Mouse (Mus musculus) myocyte (in vitro differentiated cells): ENCODE data around the gene Lmo2. TPM values are rescaled to one million over a fixed set of nuclear protein-coding genes. Genes with fewer than 3 reads are reported as not detected.

Experiments
- H3K27me3 ChIP-seq: one replicate; pipeline ENCODE4 v1.6.1; 2011; ENCODE audit not compliant: control insufficient read depth, insufficient read depth, insufficient read length
- H3K36me3 ChIP-seq: one replicate; pipeline ENCODE4 v1.6.1; 2011; ENCODE audit not compliant: control insufficient read depth, insufficient read depth
- H3K4me2 ChIP-seq: one replicate; pipeline ENCODE4 v1.6.1; 2011; ENCODE audit warnings: low read depth, control low read depth
- H3K4me3 ChIP-seq: one replicate; pipeline ENCODE4 v1.5.1; 2011; ENCODE audit warnings: mild to moderate bottlenecking, control low read depth, moderate library complexity
- H3K79me2 ChIP-seq: one replicate; pipeline ENCODE4 v1.6.1; 2011; ENCODE audit not compliant: control insufficient read depth, insufficient read depth
- H3ac ChIP-seq: one replicate; pipeline ENCODE4 v1.6.1; 2011; ENCODE audit not compliant: control insufficient read depth, insufficient read length
- CEBPB ChIP-seq: IDR thresholded peaks from 2 replicates; pipeline ENCODE4 v1.6.1; 2011; ENCODE audit warnings: mild to moderate bottlenecking, moderate library complexity; ENCODE audit not compliant: poor library complexity, insufficient read depth, severe bottlenecking
- E2F4 ChIP-seq: IDR thresholded peaks from one replicate; pipeline ENCODE4 v1.6.1; 2011; ENCODE audit warnings: mild to moderate bottlenecking, control low read depth, moderate library complexity; ENCODE audit not compliant: insufficient read depth
- MAX ChIP-seq: IDR thresholded peaks from one replicate; pipeline ENCODE4 v1.6.1; 2011; ENCODE audit warnings: low read depth, mild to moderate bottlenecking, control low read depth
- MYOD1 ChIP-seq, 3 experiments: IDR thresholded peaks; one replicate each; pipeline ENCODE4 v1.6.1; 2011; ENCODE audit warnings: control low read depth in 2 of 3, low read depth in 2 of 3, mild to moderate bottlenecking in 2 of 3, moderate library complexity in 1 of 3; ENCODE audit not compliant: insufficient read length in 2 of 3, control insufficient read depth in 1 of 3
- MYOG ChIP-seq, 3 experiments: IDR thresholded peaks; one replicate each; pipeline ENCODE4 v1.6.1; 2011; ENCODE audit warnings: control low read depth in 2 of 3, low read depth in 2 of 3, mild to moderate bottlenecking in 2 of 3; ENCODE audit not compliant: insufficient read length in 2 of 3, control insufficient read depth in 1 of 3, insufficient read depth in 1 of 3
- POLR2A ChIP-seq: IDR thresholded peaks from one replicate; pipeline ENCODE4 v1.6.1; 2011; ENCODE audit warnings: low read depth, mild to moderate bottlenecking, control low read depth, moderate library complexity; ENCODE audit not compliant: insufficient read length
- POLR2AphosphoS2 ChIP-seq: IDR thresholded peaks from one replicate; pipeline ENCODE4 v1.6.1; 2011; ENCODE audit warnings: low read depth, control low read depth; ENCODE audit not compliant: insufficient read length
- REST ChIP-seq: IDR thresholded peaks from one replicate; pipeline ENCODE4 v1.6.1; 2011; ENCODE audit warnings: mild to moderate bottlenecking, control low read depth, moderate library complexity; ENCODE audit not compliant: insufficient read depth, insufficient read length
- SRF ChIP-seq: IDR thresholded peaks from one replicate; pipeline ENCODE4 v1.6.1; 2011; ENCODE audit warnings: low read depth; ENCODE audit not compliant: control insufficient read depth, insufficient read length
- TCF12 ChIP-seq: IDR thresholded peaks from one replicate; pipeline ENCODE4 v1.6.1; 2011; ENCODE audit warnings: mild to moderate bottlenecking, control low read depth; ENCODE audit not compliant: poor library complexity, insufficient read depth, severe bottlenecking
- TCF3 ChIP-seq: IDR thresholded peaks from one replicate; pipeline ENCODE4 v1.6.1; 2011; ENCODE audit warnings: low read depth, control low read depth; ENCODE audit not compliant: insufficient read length
- USF1 ChIP-seq: IDR thresholded peaks from one replicate; pipeline ENCODE4 v1.6.1; 2011; ENCODE audit warnings: low read depth, mild to moderate bottlenecking, control low read depth, moderate library complexity
- polyA plus RNA-seq: library from polyadenylated mRNA; unstranded; fragments of >200 nt; fragmentation: generic; extraction: Trizol; gene quantifications from one replicate; pipeline ENCODE4 v1.2.1, GENCODE M21; 2012; ENCODE audit warnings: missing spikeins

Gene Lmo2
- polyA plus RNA-seq, result 0.11 TPM

DNA sequence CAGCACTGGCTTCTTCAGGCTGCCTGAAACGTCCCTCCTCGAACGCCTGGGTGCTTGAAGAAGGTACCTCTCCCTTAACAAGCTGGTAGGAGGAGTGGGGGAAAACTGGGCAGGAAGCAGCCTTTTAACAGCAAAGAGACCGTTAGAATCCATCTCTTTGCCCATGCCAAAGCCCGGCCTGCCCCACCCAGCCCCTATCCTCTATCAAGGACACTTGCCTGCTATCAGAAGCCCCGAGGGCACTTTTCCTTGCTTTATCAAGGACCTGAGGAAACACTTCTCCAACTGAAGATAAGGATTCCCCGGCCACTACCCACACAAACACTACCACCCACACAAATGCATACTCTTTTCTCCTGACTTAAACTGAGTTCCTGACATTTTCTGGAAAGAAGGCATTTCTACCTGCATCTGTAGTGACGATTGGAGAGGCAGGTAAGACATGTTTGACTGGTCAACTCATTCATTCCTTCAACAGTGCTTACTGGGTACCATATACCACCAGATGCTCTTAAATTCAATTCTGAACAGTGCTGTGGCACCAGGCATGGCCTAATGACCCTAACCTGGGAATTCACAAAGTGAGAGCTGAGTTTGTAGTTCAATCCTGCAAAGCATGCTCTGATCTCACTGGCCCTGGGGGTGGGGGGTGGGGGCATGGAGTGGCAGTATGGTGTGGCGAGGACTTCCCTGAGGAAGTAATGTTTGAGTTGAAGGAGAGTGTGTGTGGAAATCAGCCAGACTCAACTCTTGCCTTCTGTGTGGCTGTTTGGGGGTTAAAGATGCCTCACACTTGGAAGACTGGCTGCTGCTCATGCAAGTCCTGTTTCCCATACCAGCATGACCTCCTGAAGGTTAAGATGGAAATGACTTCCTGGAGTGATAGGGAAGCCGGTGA, at the start of gene Lmo2:
TSS of gene Lmo2 (plus strand) at position 338 of the 898 bp plus-strand sequence.
- peaks cover 73% of the 10 kb centered on the region for H3K27me3 ChIP-seq
- no peak for TF ChIP-seq TCF12
- TF ChIP-seq MYOG (IDR thresholded peaks at IDR 0.05; ENCODE audit: control insufficient read depth in 1 of 3, insufficient read depth in 1 of 3, insufficient read length in 2 of 3, low read depth in 2 of 3), result no peak
- TF ChIP-seq MYOD1 (IDR thresholded peaks at IDR 0.05; ENCODE audit: control insufficient read depth in 1 of 3, insufficient read length in 2 of 3, low read depth in 2 of 3), result no peak
- TF ChIP-seq MAX, result no peak
- TF ChIP-seq SRF, result no peak
- TF ChIP-seq REST, result no peak
- TF ChIP-seq POLR2AphosphoS2, result no peak
- no peak for TF ChIP-seq E2F4
- no peak for TF ChIP-seq POLR2A
- TF ChIP-seq TCF3, result no peak
- no peak for TF ChIP-seq USF1
- no peak for TF ChIP-seq CEBPB
- no peaks in the 10 kb centered on the region for H3K36me3 ChIP-seq
- H3ac ChIP-seq, result no peak within 1 kb of the TSS
- H3K4me3 ChIP-seq, result no peak within 1 kb of the TSS
- no peak within 1 kb of the TSS for H3K4me2 ChIP-seq
- H3K79me2 ChIP-seq, result no peaks in the 10 kb centered on the region

DNA sequence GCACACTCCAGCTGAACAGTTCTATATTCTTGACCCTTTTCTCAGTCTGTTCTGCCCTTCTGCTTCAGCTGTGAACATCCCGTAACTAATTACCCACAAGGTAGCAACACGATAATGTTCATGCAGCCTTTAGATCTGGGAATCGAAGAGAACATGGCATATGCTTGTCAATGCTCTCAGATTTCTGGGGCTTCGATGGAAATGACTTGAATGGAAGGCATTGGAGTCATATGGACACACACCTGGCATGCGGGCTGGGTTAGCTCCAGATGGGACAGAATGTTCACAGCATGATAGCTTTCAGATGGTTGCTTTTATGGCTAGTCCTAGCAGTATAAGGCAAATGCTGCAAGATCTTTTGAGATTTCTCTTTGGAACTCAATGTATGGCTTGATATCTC, 47.2 kb upstream of the Lmo2 start:
- Histone ChIP-seq H3K79me2 (no peaks in the 10 kb centered on the region), H3K4me3 (no peak overlapping the region), H3ac (no peak overlapping the region), H3K36me3 (no peaks in the 10 kb centered on the region), H3K27me3 (peaks cover 45% of the 10 kb centered on the region), H3K4me2 (no peak overlapping the region)
- TF ChIP-seq REST (no peak), MAX (no peak), USF1 (no peak)

DNA sequence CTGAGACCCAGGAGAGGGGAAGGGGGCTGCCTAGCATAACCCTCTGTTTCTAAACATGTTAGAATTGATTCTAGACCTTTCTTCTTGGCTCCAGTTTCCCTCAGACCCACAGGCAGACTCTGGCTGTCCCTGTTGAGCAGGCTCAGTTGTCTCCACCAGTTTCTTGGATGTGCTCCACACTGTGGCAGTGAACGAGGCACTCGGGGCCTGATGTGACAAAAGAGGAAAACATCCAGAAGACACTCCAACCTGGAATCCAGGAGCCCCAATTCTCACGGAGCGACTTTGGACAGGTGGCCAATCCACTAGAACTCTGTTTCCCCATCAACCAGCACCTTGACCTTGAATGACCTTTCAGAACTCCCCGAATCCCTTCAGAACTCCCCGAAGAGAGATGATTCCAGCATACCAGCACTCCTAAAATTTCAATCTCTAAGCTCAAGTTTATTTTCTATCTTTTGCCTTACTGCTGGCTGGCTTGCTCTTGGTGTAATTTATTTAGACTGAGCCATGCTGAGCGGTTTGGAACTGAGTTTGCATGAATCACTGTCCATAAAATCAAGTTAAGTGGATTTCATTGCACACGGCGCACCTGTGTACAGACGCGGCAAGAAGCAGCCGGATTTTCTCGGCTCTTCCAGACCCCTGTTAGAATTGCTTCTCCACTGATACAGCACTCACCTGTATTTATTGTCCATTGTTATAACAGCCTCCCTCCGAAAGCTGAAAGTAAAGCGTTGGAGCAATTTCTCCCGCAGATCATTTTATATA, 45.1 kb upstream of the Lmo2 start:
- no peaks in the 10 kb centered on the region for H3K36me3 ChIP-seq
- H3K4me2 ChIP-seq, result no peak overlapping the region
- H3K4me3 ChIP-seq, result no peak overlapping the region
- H3ac ChIP-seq, result no peak overlapping the region
- peaks cover 36% of the 10 kb centered on the region for H3K27me3 ChIP-seq
- H3K79me2 ChIP-seq, result no peaks in the 10 kb centered on the region
- no peak for TF ChIP-seq MAX
- TF ChIP-seq USF1, result no peak
- TF ChIP-seq SRF, result no peak

DNA sequence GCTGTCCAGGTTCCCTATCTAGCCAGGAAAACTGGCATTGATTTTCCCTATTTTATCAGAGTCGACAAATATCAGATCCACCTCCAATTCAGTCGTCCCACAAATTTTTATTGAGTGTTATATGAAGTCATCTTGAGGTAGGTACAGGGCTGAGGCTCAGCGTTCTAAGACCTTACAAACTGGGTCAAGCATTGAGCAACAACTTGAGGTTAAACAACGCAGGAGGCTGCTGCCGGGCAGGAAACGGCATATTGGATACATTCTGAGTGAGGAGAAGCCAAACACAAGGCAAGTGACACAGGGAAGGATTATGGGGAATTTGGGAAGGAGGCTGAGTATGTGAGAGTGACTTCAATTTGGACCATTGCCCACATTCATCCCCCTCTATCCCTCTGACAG, 44.5 kb upstream of the Lmo2 start:
- no peak overlapping the region for H3K4me3 ChIP-seq
- H3K79me2 ChIP-seq, result no peaks in the 10 kb centered on the region
- H3ac ChIP-seq, result no peak overlapping the region
- H3K4me2 ChIP-seq, result no peak overlapping the region
- no peaks in the 10 kb centered on the region for H3K36me3 ChIP-seq
- TF ChIP-seq REST (no peak), POLR2AphosphoS2 (no peak), MYOD1 (IDR thresholded peaks at IDR 0.05; ENCODE audit: control insufficient read depth in 1 of 3, insufficient read length in 2 of 3, low read depth in 2 of 3) (no peak), POLR2A (no peak), TCF12 (no peak), CEBPB (no peak), MAX (no peak), USF1 (no peak), SRF (no peak), E2F4 (no peak), TCF3 (no peak), MYOG (IDR thresholded peaks at IDR 0.05; ENCODE audit: control insufficient read depth in 1 of 3, insufficient read depth in 1 of 3, insufficient read length in 2 of 3, low read depth in 2 of 3) (no peak)
- H3K27me3 ChIP-seq, result peaks cover 36% of the 10 kb centered on the region

DNA sequence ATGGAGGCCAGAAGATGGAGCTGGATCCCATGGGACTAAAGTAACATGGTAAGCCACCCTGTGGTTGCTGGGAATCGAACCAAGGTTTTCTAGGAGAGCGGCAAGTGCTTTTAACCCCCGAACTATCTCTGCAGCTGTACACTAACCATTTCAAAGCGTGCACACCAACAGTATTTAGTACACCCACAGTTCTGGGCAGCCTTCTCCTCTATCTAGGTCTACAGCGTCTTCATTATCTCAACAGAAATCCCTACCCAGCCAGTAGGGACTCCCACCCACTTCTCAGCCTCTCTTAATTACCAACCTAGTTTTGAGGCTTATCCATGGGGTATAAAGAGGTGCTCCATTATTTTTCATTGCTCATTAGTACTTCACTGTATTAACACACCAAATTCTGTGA, 41.7 kb upstream of the Lmo2 start:
- H3K27me3 ChIP-seq, result peaks cover 18% of the 10 kb centered on the region
- H3K79me2 ChIP-seq, result no peaks in the 10 kb centered on the region
- H3K36me3 ChIP-seq, result no peaks in the 10 kb centered on the region
- no peak overlapping the region for H3K4me3 ChIP-seq
- H3ac ChIP-seq, result no peak overlapping the region
- no peak for TF ChIP-seq TCF12
- TF ChIP-seq SRF, result no peak
- no peak for TF ChIP-seq USF1
- TF ChIP-seq MAX, result no peak
- TF ChIP-seq TCF3, result no peak
- no peak overlapping the region for H3K4me2 ChIP-seq
